Mouse (Mus musculus) neural tube, embryonic 11.5 days (tissue): ENCODE results near the gene Sprtn. TPM values are rescaled to one million over a fixed set of nuclear protein-coding genes. Genes with fewer than 3 reads are reported as not detected.

Experiments
- ATAC-seq: fragments of 200-750 bp; cut with Nextera tagmentation; 2 replicates; pipeline ENCODE4 v1.8.0; 2017; ENCODE audit warnings: moderate number of reproducible peaks, mild to moderate bottlenecking, moderate TSS enrichment, moderate library complexity; ENCODE audit not compliant: insufficient read depth, low FRiP score, low TSS enrichment
- DNase-seq: peaks from one replicate; pipeline ENCODE4 v3.0.0-alpha.2; 2015; ENCODE audit warnings: low spot score
- H3K27ac ChIP-seq: fragments of 300-500 bp; sonication (generic); 2 replicates; pipeline ENCODE4 v1.5.1; 2014; ENCODE audit warnings: low read depth, mild to moderate bottlenecking, low read length
- H3K27me3 ChIP-seq: fragments of 300-500 bp; sonication (generic); 2 replicates; pipeline ENCODE4 v1.6.1; 2014; ENCODE audit warnings: mild to moderate bottlenecking, low read length, mixed read lengths; ENCODE audit not compliant: control insufficient read depth, insufficient read depth
- H3K36me3 ChIP-seq: fragments of 300-500 bp; sonication (generic); 2 replicates; pipeline ENCODE4 v1.6.1; 2014; ENCODE audit warnings: mild to moderate bottlenecking, low read length, moderate library complexity, mixed read lengths; ENCODE audit not compliant: control insufficient read depth, insufficient read depth
- H3K4me1 ChIP-seq: fragments of 300-500 bp; sonication (generic); 2 replicates; pipeline ENCODE4 v1.6.1; 2014; ENCODE audit warnings: low read length, mixed read lengths; ENCODE audit not compliant: control insufficient read depth, insufficient read depth
- H3K4me2 ChIP-seq: fragments of 300-500 bp; sonication (generic); 2 replicates; pipeline ENCODE4 v1.6.1; 2014; ENCODE audit warnings: low read depth, mild to moderate bottlenecking, moderate library complexity
- H3K4me3 ChIP-seq: fragments of 300-500 bp; sonication (generic); 2 replicates; pipeline ENCODE4 v1.5.1; 2014; ENCODE audit warnings: low read depth, low read length
- H3K9ac ChIP-seq: fragments of 300-500 bp; sonication (generic); 2 replicates; pipeline ENCODE4 v1.6.1; 2014; ENCODE audit warnings: mild to moderate bottlenecking, low read length
- H3K9me3 ChIP-seq: fragments of 300-500 bp; sonication (generic); 2 replicates; pipeline ENCODE4 v1.6.1; 2016; ENCODE audit warnings: low read length; ENCODE audit not compliant: control insufficient read depth
- WGBS: fragments of 180-500 bp; shearing (Covaris S2); extraction: QIAGEN DNeasy Blood & Tissue Kit; methylation state at CpG from one replicate; pipeline ENCODE4 v1.1.7; 2014; 5-methylcytosine and 5-hydroxymethylcytosine counted together
- polyA plus RNA-seq: library from polyadenylated mRNA; unstranded; fragments of >200 nt; fragmentation: Nextera tagmentation; extraction: Ambion mirVana; gene quantifications from 2 replicates; pipeline ENCODE4 v1.2.1, GENCODE M21; 2014

The Sprtn gene
- polyA plus RNA-seq, result 12.2 and 14.5 TPM in 2 replicates

GRCm38 (mm10) chr8:124897386-124898250 is at the start of gene Sprtn, which contains the start of gene Exoc8:
TSS of gene Sprtn (plus strand) at chr8:124897886.
TSS of gene Exoc8 (minus strand) at chr8:124897705.
- Histone ChIP-seq H3K27ac (peak within 1 kb of the TSS; percentile 56; the same call in 1 of the 2 replicates), H3K4me1 (peaks cover 12% of the 10 kb centered on the region), H3K27me3 (no peaks in the 10 kb centered on the region), H3K9me3 (no peaks in the 10 kb centered on the region), H3K36me3 (peaks cover 7% of the 10 kb centered on the region), H3K4me2 (peak within 1 kb of the TSS; percentile 100), H3K4me3 (peak within 1 kb of the TSS; percentile 95), H3K9ac (peak within 1 kb of the TSS; percentile 79)
- under 1% methylated on average over 114 of the region's 114 CpGs for WGBS
- DNase-seq (peak; percentile 100), ATAC-seq (peak; percentile 87)

GRCm38 (mm10) chr8:124853511-124853910 is 44.2 kb upstream of the Sprtn start:
- Histone ChIP-seq H3K4me1 (no peaks in the 10 kb centered on the region), H3K9me3 (peaks cover 3% of the 10 kb centered on the region; the same call in 1 of the 2 replicates), H3K27me3 (no peaks in the 10 kb centered on the region), H3K36me3 (peaks cover 23% of the 10 kb centered on the region), H3K27ac (no peak overlapping the region), H3K4me2 (no peak overlapping the region), H3K9ac (no peak overlapping the region), H3K4me3 (no peak overlapping the region)
- WGBS, result 100% methylated on average over 1 of the region's 1 CpGs
- no peak for ATAC-seq
- no peak for DNase-seq

- no peak overlapping the region for H3K4me2 ChIP-seq
- no peaks in the 10 kb centered on the region for H3K27me3 ChIP-seq
- peaks cover 22% of the 10 kb centered on the region for H3K36me3 ChIP-seq
Measured at GRCm38 (mm10) chr8:124859466-124859865, 38.2 kb upstream of the Sprtn start.

GRCm38 (mm10) chr8:124860188-124860587 is 37.5 kb upstream of the Sprtn start:
- H3K4me2 ChIP-seq, result no peak overlapping the region

More at GRCm38 (mm10) chr8:124859466-124859865, 38.2 kb upstream of the Sprtn start:
- Histone ChIP-seq H3K27ac (no peak overlapping the region), H3K4me1 (peaks cover 4% of the 10 kb centered on the region; the same call in 1 of the 2 replicates), H3K9me3 (0 out of 2 replicates have a peak, but pooled peaks cover 1% of the 10 kb centered on the region), H3K9ac (no peak overlapping the region), H3K4me3 (no peak overlapping the region)
- ATAC-seq, result no peak
- DNase-seq, result no peak

GRCm38 (mm10) chr8:124862321-124863162 is 35.1 kb upstream of the Sprtn start, which contains the start of the genes Gnpat and 2810004N23Rik:
TSS of gene Gnpat (plus strand) at chr8:124863033.
TSS of gene 2810004N23Rik (minus strand) at chr8:124863120.
- Histone ChIP-seq H3K9me3 (no peaks in the 10 kb centered on the region), H3K4me2 (peak within 1 kb of the TSS; percentile 50), H3K27ac (peak within 1 kb of the TSS; percentile 82), H3K4me1 (peaks cover 4% of the 10 kb centered on the region; the same call in 1 of the 2 replicates), H3K4me3 (peak within 1 kb of the TSS; percentile 96), H3K27me3 (no peaks in the 10 kb centered on the region), H3K9ac (peak within 1 kb of the TSS; percentile 97), H3K36me3 (peaks cover 14% of the 10 kb centered on the region)
- DNase-seq, result peak; percentile 94
- 2% methylated on average over 55 of the region's 55 CpGs for WGBS
- peak; percentile 99 for ATAC-seq

More at GRCm38 (mm10) chr8:124860188-124860587, 37.5 kb upstream of the Sprtn start:
- Histone ChIP-seq H3K36me3 (peaks cover 22% of the 10 kb centered on the region), H3K4me3 (no peak overlapping the region), H3K9me3 (no peaks in the 10 kb centered on the region), H3K27me3 (no peaks in the 10 kb centered on the region), H3K9ac (no peak overlapping the region), H3K27ac (no peak overlapping the region), H3K4me1 (peaks cover 4% of the 10 kb centered on the region; the same call in 1 of the 2 replicates)
- DNase-seq (no peak), ATAC-seq (no peak)
- 97% methylated on average over 3 of the region's 3 CpGs for WGBS

- H3K4me3 ChIP-seq, result peak overlapping the region; percentile 96
- H3K27me3 ChIP-seq, result no peaks in the 10 kb centered on the region
- peaks cover 4% of the 10 kb centered on the region; the same call in 1 of the 2 replicates for H3K4me1 ChIP-seq
- WGBS, result under 1% methylated on average over 33 of the region's 33 CpGs
- peaks cover 10% of the 10 kb centered on the region for H3K36me3 ChIP-seq
- ATAC-seq (peak; percentile 75), DNase-seq (no peak)
- no peaks in the 10 kb centered on the region for H3K9me3 ChIP-seq
- peak overlapping the region; percentile 82 for H3K27ac ChIP-seq
- H3K9ac ChIP-seq, result peak overlapping the region; percentile 97
- peak overlapping the region; percentile 50 for H3K4me2 ChIP-seq
Measured at GRCm38 (mm10) chr8:124863163-124863677, 34.5 kb upstream of the Sprtn start.

GRCm38 (mm10) chr8:124863729-124864128 is 34.0 kb upstream of the Sprtn start:
- WGBS, result 23% methylated on average over 8 of the region's 8 CpGs
- Histone ChIP-seq H3K4me3 (peak overlapping the region; percentile 96), H3K9me3 (no peaks in the 10 kb centered on the region), H3K27ac (no peak overlapping the region), H3K4me1 (peaks cover 4% of the 10 kb centered on the region; the same call in 1 of the 2 replicates), H3K27me3 (no peaks in the 10 kb centered on the region), H3K9ac (peak overlapping the region; percentile 97), H3K36me3 (peaks cover 6% of the 10 kb centered on the region), H3K4me2 (peak overlapping the region; percentile 50)
- ATAC-seq (no peak), DNase-seq (no peak)

GRCm38 (mm10) chr8:124866669-124867068 is 31.0 kb upstream of the Sprtn start:
- 81% methylated on average over 3 of the region's 3 CpGs for WGBS
- Histone ChIP-seq H3K27me3 (no peaks in the 10 kb centered on the region), H3K9me3 (no peaks in the 10 kb centered on the region), H3K4me1 (peaks cover 4% of the 10 kb centered on the region; the same call in 1 of the 2 replicates), H3K4me3 (no peak overlapping the region), H3K36me3 (no peaks in the 10 kb centered on the region; the same call in none of the 2 replicates), H3K4me2 (no peak overlapping the region), H3K27ac (no peak overlapping the region), H3K9ac (no peak overlapping the region)
- DNase-seq (no peak), ATAC-seq (no peak)
